Mouse (Mus musculus): ENCODE results near the gene Myo18a.
A peak's percentile ranks its signal among the peaks of the same experiment; 100 is the strongest.

Myo18a gene

GRCm38 (mm10) chr11:77873116-77873515 is 110.1 kb downstream of the Myo18a start:
- DNase-seq = no peak

DNA sequence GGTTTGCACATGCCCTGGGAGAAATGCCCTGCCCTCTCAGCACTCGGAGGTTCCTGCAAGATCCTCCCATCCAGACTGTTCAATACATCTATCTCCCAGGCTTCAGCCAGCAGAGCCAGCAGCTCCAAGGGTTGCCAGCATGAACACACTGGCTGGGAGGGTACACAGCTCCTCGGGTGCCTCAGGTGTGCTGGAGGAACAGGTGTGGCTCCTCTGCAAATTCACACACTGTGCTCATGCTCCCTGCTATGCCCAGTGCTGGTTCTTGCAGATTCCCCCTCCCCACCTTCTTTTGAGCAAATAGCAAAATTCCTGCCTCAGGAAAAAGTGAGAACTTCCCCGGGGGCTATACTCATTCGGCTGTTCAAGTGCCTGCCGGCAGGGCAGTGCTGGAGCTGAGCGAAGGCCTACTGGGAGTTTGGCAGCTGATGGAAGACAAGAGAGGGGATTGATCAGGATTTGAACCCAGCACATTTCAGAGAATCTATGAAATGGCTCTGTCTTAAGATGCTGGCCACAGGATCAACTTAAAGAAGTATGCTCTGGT is 111.7 kb downstream of the Myo18a start:
- DNase-seq = no peak

DNA sequence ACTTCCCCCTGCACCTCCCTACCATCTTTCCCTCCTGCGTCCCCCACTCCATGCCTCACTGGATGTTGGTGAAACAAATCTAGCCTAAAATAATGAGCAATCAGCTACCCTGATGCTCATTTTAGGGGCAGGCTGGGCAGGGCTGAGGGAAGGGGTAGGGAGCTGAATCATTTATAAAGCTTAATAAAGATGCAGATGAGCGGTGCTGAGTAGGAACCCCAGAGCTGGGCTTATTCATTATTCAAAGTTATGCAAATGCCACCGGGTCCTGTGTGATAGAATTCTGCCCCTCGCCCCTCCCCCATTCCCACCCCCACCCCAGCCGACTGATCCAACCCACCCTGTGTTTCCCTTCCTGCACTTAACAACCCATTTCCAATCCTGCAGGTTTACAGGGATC is 112.2 kb downstream of the Myo18a start:
- no peak for DNase-seq

DNA sequence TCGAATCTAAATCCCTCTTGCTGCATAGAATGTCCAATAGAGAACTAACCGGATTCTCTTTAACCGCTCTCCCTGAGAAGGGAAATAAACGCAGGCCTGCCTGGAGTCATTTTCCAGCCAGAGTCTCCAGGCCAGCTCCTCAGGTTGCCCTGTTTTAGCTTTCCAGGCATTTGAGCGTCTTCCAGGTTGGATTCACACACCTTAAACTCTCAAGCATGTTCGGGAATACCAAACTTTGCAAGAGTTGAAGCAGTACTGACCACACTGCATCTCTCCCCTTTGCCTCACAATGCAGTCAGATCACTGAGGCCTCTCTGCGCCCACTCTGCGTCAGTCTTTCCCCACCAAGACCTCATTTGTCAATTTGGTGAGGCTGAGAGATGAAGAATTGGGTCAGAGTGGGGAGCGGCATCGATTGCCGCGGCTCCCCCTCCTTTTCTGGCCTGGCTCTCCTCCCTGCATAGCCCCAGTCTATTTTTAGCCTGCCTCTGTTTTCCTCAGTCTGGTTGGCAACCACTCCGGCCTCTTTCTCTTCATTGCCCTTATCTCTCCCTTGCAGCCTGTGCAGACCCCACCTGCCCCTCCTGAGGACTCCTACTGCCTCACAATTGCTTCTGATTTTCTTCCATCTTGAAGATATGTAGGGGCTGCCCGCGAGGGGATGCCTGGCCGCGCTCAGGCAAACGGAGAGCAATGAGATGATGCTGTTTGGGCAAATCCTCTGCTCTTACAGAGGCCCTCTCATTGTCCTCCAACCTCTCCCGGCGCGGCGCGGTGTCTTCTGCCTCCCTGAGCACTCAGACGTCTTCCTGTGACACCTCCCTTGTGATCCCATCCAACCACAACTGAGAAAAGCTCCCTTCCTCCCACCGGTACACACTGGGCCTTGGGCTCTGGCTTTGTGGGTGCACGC is 113.1 kb downstream of the Myo18a start:
- peak; percentile 44 to 48 for DNase-seq

GRCm38 (mm10) chr11:77876760-77877148 is 113.7 kb downstream of the Myo18a start:
- no peak for DNase-seq

DNA sequence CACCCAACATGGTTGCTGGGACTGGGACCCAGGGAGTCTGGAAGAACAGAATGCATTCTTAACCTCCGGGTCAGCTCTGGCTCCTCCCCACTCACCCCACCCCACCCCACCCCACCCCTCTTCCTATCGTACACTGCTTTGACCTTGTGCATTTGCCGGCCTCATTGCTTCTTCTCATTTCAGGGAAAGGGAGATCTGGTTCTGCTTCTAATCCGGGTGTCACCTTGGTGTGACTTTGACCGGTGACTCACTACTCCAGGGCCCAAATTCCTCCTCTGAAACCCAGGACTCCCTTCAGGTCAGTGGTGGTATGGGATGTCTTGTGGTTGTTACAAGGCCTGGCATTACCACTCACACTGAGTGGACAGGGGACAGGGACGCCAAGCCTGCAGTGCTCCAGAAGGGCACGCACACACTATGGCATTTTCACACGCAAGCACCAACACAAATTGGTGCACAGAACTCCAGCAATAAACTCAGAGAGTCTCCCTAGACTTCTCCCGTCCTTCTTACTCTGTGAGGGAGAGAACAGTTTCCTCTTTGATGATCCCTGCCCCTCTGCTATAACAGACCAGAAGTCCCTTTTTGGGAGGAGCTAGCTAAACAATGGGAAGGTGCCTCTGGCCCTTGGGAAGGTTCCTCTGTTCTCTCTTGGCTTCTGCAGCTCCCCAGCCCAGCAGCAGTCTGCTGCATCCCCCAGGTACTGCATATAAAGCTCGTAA is 121.6 kb downstream of the Myo18a start:
- DNase-seq = no peak

DNA sequence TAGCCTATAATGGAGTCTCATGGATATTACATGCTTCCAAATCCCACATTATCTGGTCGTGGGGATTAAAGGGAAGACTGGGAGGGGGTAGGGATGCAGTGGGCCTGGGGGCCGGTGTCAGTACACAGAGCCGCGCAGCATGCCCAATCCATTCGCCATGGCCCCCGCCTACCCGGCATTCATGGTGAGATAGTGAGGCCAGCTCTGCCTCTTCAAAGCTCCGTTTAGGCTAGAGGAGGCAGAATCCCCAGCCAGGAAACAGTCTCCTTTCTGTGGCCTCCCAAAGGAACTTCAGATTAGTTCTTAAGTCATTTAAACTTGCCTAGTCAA is 122.2 kb downstream of the Myo18a start:
- DNase-seq = no peak

DNA sequence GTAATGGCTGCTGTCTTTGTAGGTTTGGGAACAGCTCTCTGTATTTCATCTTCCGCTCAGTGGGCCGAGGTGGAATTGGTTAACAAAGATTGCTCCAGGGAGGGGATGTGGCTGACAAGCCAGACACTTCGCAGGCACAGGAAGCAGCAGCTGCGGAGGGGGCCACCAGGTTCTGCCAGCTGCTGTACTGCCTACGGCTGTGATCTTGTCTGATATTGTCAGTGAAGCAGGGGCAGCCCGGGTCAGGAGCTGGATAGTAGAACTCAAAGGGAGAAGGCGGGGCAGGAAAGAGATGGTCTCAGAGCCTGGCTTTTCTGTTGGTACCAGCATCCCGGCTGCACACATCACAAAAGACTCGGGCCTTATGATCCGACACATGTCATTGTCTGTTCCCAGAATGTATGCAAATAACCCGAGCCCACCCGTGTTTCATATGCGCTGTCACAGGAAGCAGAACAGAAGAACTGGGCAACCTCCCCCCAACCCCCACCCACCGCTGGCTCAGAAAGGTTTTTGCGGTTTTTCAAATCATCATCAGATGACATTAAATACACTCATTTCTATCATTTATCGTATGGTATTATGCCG is 124.4 kb downstream of the Myo18a start:
- DNase-seq = no peak

GRCm38 (mm10) chr11:77888846-77889245 is 125.8 kb downstream of the Myo18a start:
- DNase-seq = no peak

GRCm38 (mm10) chr11:77889484-77889883 is 126.4 kb downstream of the Myo18a start:
- DNase-seq = no peak

DNA sequence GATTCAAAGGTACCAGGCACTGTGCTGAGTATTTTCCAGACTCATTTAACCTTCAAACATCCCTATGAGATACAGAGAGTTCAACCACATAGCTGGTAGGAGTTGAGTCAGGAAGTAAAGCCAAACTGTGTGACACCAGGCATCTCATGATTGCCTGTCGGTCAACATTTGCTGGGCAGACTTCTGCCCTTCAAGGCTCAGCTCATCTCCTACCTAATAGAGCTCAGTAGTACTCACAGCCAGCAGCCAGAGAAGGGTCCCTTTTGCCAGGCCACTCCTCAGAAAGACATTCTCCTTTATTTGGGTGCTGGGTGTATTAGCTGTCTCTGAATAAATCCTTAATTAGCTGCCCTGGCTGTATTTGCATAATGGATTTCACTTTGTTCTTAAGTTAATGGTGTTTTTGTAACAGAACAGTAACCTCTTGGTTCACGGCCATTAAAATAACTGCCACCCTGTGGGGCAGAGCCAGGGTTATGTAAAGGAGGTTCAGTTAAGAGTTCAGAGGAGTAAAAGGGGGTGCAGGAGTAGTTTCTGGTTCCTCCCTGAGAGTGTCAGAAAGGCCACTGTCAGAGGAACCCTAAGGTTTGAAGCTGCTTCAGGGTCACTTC is 127.7 kb downstream of the Myo18a start:
- DNase-seq = no peak

- DNase-seq = no peak
These were observed 129.8 kb downstream of the Myo18a start for GRCm38 (mm10) chr11:77892883-77893282.

GRCm38 (mm10) chr11:77893283-77893682 is 130.2 kb downstream of the Myo18a start:
- DNase-seq = no peak

GRCm38 (mm10) chr11:77893787-77894718 is 131.0 kb downstream of the Myo18a start, which contains the start of gene Pipox:
Pipox (minus strand) TSS chr11:77894096.
- DNase-seq = peak; percentile 83 to 86

DNA sequence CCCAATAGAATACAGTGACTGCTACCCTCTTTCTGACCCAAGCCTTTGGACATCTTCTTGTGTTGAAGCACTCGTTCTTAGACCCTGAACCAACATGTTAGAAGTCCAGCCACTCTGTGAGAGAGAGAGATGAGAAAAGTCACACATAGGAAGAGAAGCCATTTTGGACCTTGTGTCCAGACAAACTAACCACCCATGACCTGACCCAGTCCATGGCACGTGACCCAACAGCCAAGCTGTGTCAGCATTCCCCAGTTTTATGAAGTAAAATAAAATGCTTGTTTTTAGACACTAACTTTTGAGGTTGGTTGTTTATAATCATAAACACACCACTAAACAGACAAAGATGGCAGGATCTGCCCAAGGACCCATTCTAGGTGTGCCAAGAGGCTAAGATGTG is 131.9 kb downstream of the Myo18a start:
- DNase-seq = no peak

- DNase-seq = peak in 1 of 2 experiments; percentile 47
These were observed 133.0 kb downstream of the Myo18a start for GRCm38 (mm10) chr11:77896011-77896410.

GRCm38 (mm10) chr11:77896480-77896819 is 133.4 kb downstream of the Myo18a start:
- DNase-seq = no peak

- DNase-seq = peak; percentile 37 to 61
These were observed 134.1 kb downstream of the Myo18a start for GRCm38 (mm10) chr11:77896820-77897805.

- no peak for DNase-seq
These were observed 137.1 kb downstream of the Myo18a start for GRCm38 (mm10) chr11:77900187-77900586.

- no peak for DNase-seq
These were observed 137.7 kb downstream of the Myo18a start for GRCm38 (mm10) chr11:77900696-77901095.

GRCm38 (mm10) chr11:77901366-77901765 is 138.3 kb downstream of the Myo18a start:
- no peak for DNase-seq

Measured in cerebellum, postnatal 36 days (tissue).